Mouse (Mus musculus): ENCODE measurements around the gene Dpy19l1. TPM values are rescaled to one million over a fixed set of nuclear protein-coding genes. Genes with fewer than 3 reads are reported as not detected.

Gene Dpy19l1
- total RNA-seq, 1 experiment = 54.1 TPM

DNA sequence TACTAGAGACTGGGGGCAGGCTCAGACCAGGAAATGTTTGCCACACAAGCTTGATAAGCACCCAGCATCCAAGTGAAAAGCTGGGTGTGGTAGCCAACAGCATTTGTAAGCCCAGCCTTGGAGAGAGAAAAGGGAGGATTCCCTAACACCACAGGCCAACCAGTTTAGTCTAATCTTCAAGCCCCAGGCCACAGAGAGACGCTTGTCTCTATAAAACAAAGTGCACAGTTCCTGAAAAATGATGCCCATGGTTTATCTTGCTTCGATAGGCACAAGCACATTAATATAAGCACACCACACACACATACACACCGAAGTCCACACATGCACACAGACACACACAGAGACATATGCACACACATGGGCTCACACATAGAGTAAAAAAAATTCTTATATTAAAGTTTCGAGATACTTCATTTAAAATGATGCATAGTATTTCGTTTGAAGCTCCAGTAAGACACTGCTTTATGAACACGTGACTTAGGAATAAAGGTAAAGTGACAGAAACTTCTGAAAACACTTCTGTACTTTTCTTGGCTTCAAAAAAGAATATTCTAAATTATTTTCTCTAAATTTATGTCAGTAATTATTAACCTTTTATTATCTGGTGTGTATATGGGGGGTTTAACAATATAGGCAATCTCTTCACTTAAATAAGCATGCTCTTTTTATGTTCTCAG lies 14.4 kb downstream of the Dpy19l1 start:
- no peak for TF ChIP-seq CHD2 (IDR thresholded peaks at IDR 0.05; ENCODE audit: low read depth, low read length)
- no peak for TF ChIP-seq ZNF384 (IDR thresholded peaks at IDR 0.05; ENCODE audit: low read depth, low read length)
- no peak for TF ChIP-seq MAFK (IDR thresholded peaks at IDR 0.05; ENCODE audit: insufficient read depth, low read depth, low read length)
- no peak for TF ChIP-seq HCFC1 (IDR thresholded peaks at IDR 0.05; ENCODE audit: borderline replicate concordance, insufficient read depth, low read length)
- no peak for TF ChIP-seq ZC3H11A (IDR thresholded peaks at IDR 0.05; ENCODE audit: borderline replicate concordance, low read depth, low read length)
- in situ Hi-C loops (cut with MboI; ENCODE audit: low sequenced_read_pairs in 2 of 2, unreplicated experiment in 2 of 2) = no loop called here

DNA sequence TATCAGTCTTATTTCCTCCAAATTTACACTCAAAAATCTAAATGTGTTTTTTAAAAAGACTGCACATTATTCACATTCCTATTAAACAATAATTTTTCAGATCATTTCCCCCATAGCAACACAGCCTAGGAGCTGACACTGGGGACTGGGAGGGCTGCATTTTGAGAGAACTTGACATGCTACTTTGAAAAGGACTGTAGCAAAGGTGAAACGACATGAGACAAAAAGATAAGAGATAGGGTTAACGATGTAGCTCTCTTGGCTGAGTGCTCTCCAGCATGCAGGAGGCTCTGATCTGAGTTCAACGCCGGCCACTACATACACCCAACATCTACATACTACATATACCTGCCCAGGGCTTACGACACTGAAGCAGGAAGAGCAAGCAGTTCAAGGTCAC lies 20.6 kb downstream of the Dpy19l1 start:
- Histone ChIP-seq H3K27ac (ENCODE audit: insufficient read depth, low read depth, low read length, poor library complexity, severe bottlenecking) (no peak overlapping the region), H3K4me1 (ENCODE audit: control insufficient read depth in 2 of 2, insufficient read depth in 2 of 2, low read length in 2 of 2, poor library complexity in 1 of 2) (no peaks in the 10 kb centered on the region), H3K36me3 (ENCODE audit: control insufficient read depth, insufficient read depth, low read length, poor library complexity, severe bottlenecking) (no peaks in the 10 kb centered on the region), H3K4me3 (ENCODE audit: insufficient read depth in 1 of 2, low read depth in 1 of 2, low read length in 2 of 2, poor library complexity in 1 of 2, severe bottlenecking in 1 of 2) (no peak overlapping the region), H3K9ac (ENCODE audit: insufficient read depth, low read depth, low read length, poor library complexity, severe bottlenecking) (no peak overlapping the region), H3K9me3 (ENCODE audit: control insufficient read depth, insufficient read depth, low read depth, low read length) (no peaks in the 10 kb centered on the region)
- in situ Hi-C loops (cut with MboI; ENCODE audit: low sequenced_read_pairs in 2 of 2, unreplicated experiment in 2 of 2) = no loop called here
- TF ChIP-seq ZNF384 (IDR thresholded peaks at IDR 0.05; ENCODE audit: low read depth, low read length) = no peak
- TF ChIP-seq HCFC1 (IDR thresholded peaks at IDR 0.05; ENCODE audit: borderline replicate concordance, insufficient read depth, low read length) = no peak
- no peak for TF ChIP-seq MAFK (IDR thresholded peaks at IDR 0.05; ENCODE audit: insufficient read depth, low read depth, low read length)
- TF ChIP-seq ZC3H11A (IDR thresholded peaks at IDR 0.05; ENCODE audit: borderline replicate concordance, low read depth, low read length) = no peak
- DNase-seq (ENCODE audit: low read depth, low spot score) = no peak

More for the DNA sequence above, 14.4 kb downstream of the Dpy19l1 start:
- Histone ChIP-seq H3K9ac (ENCODE audit: insufficient read depth, low read depth, low read length, poor library complexity, severe bottlenecking) (no peak overlapping the region), H3K9me3 (ENCODE audit: control insufficient read depth, insufficient read depth, low read depth, low read length) (no peaks in the 10 kb centered on the region), H3K36me3 (ENCODE audit: control insufficient read depth, insufficient read depth, low read length, poor library complexity, severe bottlenecking) (no peaks in the 10 kb centered on the region; the same call in 1 of the 2 replicates), H3K4me3 (ENCODE audit: insufficient read depth in 1 of 2, low read depth in 1 of 2, low read length in 2 of 2, poor library complexity in 1 of 2, severe bottlenecking in 1 of 2) (no peak overlapping the region), H3K27ac (ENCODE audit: insufficient read depth, low read depth, low read length, poor library complexity, severe bottlenecking) (no peak overlapping the region), H3K4me1 (ENCODE audit: control insufficient read depth in 2 of 2, insufficient read depth in 2 of 2, low read length in 2 of 2, poor library complexity in 1 of 2) (peaks cover 4 to 8% of the 10 kb centered on the region in 2 experiments; a peak in 3 of 4 replicates)
- DNase-seq (ENCODE audit: low read depth, low spot score) = no peak

DNA sequence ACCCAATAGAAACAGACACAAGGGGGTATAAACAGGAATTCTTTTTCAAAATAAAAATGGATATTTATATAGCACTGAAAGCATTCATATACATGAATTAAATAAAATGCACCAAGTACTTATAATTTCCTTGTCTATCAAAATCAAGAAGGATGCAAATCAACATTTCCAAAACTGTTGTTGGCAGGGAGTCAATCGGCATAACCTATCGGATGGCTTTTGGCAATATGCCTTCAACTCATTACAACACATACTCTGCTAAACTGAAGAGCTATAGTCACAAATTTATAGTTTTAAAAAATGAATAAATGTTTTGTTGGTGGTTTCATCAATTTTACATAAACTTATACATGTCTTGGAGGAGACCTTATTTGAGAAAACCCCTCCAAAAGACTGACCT lies 25.7 kb downstream of the Dpy19l1 start:
- H3K4me1 ChIP-seq (ENCODE audit: control insufficient read depth in 2 of 2, insufficient read depth in 2 of 2, low read length in 2 of 2, poor library complexity in 1 of 2) = no peaks in the 10 kb centered on the region
- DNase-seq (ENCODE audit: low read depth, low spot score) = no peak
- H3K9me3 ChIP-seq (ENCODE audit: control insufficient read depth, insufficient read depth, low read depth, low read length) = no peaks in the 10 kb centered on the region
- no peak overlapping the region for H3K9ac ChIP-seq (ENCODE audit: insufficient read depth, low read depth, low read length, poor library complexity, severe bottlenecking)
- H3K4me3 ChIP-seq (ENCODE audit: insufficient read depth in 1 of 2, low read depth in 1 of 2, low read length in 2 of 2, poor library complexity in 1 of 2, severe bottlenecking in 1 of 2) = no peak overlapping the region
- TF ChIP-seq CHD2 (IDR thresholded peaks at IDR 0.05; ENCODE audit: low read depth, low read length) = no peak
- TF ChIP-seq ZC3H11A (IDR thresholded peaks at IDR 0.05; ENCODE audit: borderline replicate concordance, low read depth, low read length) = no peak
- TF ChIP-seq MAFK (IDR thresholded peaks at IDR 0.05; ENCODE audit: insufficient read depth, low read depth, low read length) = no peak
- no peak for TF ChIP-seq HCFC1 (IDR thresholded peaks at IDR 0.05; ENCODE audit: borderline replicate concordance, insufficient read depth, low read length)
- TF ChIP-seq ZNF384 (IDR thresholded peaks at IDR 0.05; ENCODE audit: low read depth, low read length) = no peak
- no peaks in the 10 kb centered on the region; the same call in 1 of the 2 replicates for H3K36me3 ChIP-seq (ENCODE audit: control insufficient read depth, insufficient read depth, low read length, poor library complexity, severe bottlenecking)
- in situ Hi-C loops (cut with MboI; ENCODE audit: low sequenced_read_pairs in 2 of 2, unreplicated experiment in 2 of 2) = no loop called here
- H3K27ac ChIP-seq (ENCODE audit: insufficient read depth, low read depth, low read length, poor library complexity, severe bottlenecking) = no peak overlapping the region

DNA sequence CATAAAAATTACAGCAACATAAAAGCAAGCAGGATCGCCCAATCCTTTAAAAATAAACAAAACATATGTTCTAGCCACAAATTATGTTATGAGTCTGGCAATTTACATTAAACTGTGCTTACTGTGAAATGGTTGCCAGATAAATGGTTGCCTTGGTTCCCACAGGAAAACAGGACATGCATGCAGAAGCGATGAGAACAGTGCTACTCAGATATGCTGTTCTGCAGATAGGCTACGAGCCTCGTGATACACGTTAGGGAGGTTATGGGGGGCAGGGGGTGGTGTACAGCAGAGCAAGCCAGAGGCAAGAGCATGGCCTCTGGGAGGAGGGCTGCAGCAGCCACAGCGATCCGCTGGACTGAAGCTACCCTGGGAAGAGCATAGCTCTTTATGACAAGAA lies 29.1 kb downstream of the Dpy19l1 start:
- no peaks in the 10 kb centered on the region; the same call in 1 of the 2 replicates for H3K36me3 ChIP-seq (ENCODE audit: control insufficient read depth, insufficient read depth, low read length, poor library complexity, severe bottlenecking)
- no peaks in the 10 kb centered on the region for H3K4me1 ChIP-seq (ENCODE audit: control insufficient read depth in 2 of 2, insufficient read depth in 2 of 2, low read length in 2 of 2, poor library complexity in 1 of 2)
- no peaks in the 10 kb centered on the region for H3K9me3 ChIP-seq (ENCODE audit: control insufficient read depth, insufficient read depth, low read depth, low read length)
- no peak for DNase-seq (ENCODE audit: low read depth, low spot score)
- H3K9ac ChIP-seq (ENCODE audit: insufficient read depth, low read depth, low read length, poor library complexity, severe bottlenecking) = no peak overlapping the region
- TF ChIP-seq ZNF384 (IDR thresholded peaks at IDR 0.05; ENCODE audit: low read depth, low read length) = no peak
- no peak for TF ChIP-seq HCFC1 (IDR thresholded peaks at IDR 0.05; ENCODE audit: borderline replicate concordance, insufficient read depth, low read length)
- no peak for TF ChIP-seq MAFK (IDR thresholded peaks at IDR 0.05; ENCODE audit: insufficient read depth, low read depth, low read length)
- TF ChIP-seq CHD2 (IDR thresholded peaks at IDR 0.05; ENCODE audit: low read depth, low read length) = no peak
- no peak for TF ChIP-seq ZC3H11A (IDR thresholded peaks at IDR 0.05; ENCODE audit: borderline replicate concordance, low read depth, low read length)
- H3K27ac ChIP-seq (ENCODE audit: insufficient read depth, low read depth, low read length, poor library complexity, severe bottlenecking) = no peak overlapping the region
- H3K4me3 ChIP-seq (ENCODE audit: insufficient read depth in 1 of 2, low read depth in 1 of 2, low read length in 2 of 2, poor library complexity in 1 of 2, severe bottlenecking in 1 of 2) = no peak overlapping the region
- in situ Hi-C loops (cut with MboI; ENCODE audit: low sequenced_read_pairs in 2 of 2, unreplicated experiment in 2 of 2) = no loop called here
